Mouse (Mus musculus) stomach, adult 2 months (tissue): Measurements from ENCODE around the gene Pcyt2. TPM values are rescaled to one million over a fixed set of nuclear protein-coding genes. Genes with fewer than 3 reads are reported as not detected.

ENCODE experiments used
- polyA plus RNA-seq: library from polyadenylated mRNA; depleted of rRNA; stranded (reverse); fragments of >200 nt; gene quantifications from 2 replicates; pipeline ENCODE4 v1.2.3, GENCODE M21; 2012; rRNA removed

Pcyt2 gene
- 138 and 161 TPM in 2 replicates for polyA plus RNA-seq

DNA sequence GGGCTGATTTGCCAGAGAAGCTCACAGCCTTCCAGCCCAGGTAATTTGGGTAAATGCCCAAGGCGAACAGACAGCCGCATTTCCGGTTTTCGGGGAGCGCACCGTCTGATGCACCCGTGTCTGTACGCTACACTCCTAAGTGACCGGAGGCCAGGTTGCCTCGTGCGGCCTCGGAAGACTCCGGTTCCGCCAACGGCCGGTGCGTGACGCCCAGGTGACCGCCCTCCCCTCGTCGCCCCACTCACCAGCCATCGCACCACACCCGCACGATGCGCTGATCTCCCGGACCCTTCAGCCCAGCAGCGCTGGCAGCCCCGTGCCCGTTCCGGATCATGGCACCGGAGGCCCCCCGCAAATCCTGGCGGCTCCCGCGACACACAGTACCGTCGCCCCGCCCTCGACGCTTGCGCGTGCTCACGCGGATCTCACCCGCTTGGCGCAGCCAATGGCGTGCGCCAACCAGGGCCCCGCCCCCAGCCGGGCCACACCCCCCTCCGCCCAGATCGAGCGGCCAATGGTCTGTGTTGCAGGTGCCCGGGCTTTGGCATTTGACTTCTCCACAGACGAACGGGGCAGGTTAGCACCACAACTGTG lies at the start of gene Pcyt2:
Gene Pcyt2 (minus strand): TSS at position 418 of the 594 bp plus-strand sequence.

DNA sequence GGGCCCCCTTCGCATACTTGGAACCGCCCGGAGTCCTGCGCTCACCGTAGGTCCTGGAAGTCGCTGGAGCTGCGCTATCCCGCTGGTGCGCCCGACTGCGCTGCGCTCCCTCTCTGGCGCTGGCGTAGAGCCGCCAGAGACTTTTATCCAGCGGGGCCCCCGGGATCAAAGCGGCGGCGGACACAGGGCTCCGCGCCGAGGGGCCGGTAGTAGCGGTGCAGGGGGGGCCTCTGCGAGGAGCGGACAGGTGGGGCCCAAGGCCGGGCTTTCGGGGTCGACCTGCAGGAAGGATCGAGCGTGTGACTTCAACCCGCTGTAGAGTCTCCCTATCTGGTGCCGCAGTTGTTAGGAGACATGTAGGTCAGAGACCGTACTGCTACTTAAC lies 43.3 kb upstream of the Pcyt2 start, which contains the start of gene Notum:
Gene Notum (minus strand): TSS at position 100 of the 385 bp plus-strand sequence.

DNA sequence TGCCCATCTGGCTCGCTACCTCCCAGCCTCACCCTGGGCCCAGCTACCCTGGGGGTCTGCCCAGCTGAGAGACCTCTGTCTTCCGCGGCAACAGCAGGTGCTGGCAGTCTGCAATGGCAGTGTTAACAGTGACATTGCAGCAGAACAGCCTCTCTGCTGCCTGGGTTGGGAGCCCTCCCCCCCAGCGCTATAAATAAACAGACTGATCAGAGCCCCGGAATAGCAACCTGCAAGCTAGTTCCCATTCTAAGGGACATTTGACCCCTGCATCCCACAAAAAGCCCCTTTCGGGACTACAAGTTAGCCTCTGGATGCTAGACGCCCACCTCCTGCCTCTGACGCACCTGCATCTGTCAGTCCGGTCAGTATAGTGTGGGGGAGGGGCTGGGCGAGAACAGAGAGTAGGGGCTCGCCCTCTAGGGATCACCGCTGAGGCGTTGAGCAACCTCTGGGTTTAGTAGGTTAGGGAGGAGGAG lies 30.3 kb upstream of the Pcyt2 start, which contains the start of gene Myadml2:
Gene Myadml2 (minus strand): TSS at position 158 of the 476 bp plus-strand sequence.

DNA sequence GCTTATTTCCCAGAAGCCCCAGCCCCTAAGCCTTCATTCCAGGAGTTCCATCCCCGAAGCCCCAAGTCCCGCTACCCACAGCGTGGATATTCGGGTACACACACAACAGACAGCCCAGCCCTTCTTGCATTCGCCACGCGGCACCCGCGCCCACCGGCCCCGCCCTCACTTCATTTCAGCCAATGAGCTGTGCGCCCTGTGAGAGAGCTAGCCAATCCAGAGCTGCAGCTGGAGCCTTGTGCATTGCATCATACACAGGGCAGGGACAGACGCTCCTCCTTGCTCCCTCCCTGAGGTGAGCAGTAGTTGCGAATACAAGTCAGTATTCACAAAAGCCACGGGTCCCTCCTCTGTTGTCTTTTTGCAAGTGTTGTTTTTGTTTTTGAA lies 25.9 kb upstream of the Pcyt2 start, which contains the start of gene Pycr1:
Gene Pycr1 (minus strand): TSS at position 169 of the 387 bp plus-strand sequence.

DNA sequence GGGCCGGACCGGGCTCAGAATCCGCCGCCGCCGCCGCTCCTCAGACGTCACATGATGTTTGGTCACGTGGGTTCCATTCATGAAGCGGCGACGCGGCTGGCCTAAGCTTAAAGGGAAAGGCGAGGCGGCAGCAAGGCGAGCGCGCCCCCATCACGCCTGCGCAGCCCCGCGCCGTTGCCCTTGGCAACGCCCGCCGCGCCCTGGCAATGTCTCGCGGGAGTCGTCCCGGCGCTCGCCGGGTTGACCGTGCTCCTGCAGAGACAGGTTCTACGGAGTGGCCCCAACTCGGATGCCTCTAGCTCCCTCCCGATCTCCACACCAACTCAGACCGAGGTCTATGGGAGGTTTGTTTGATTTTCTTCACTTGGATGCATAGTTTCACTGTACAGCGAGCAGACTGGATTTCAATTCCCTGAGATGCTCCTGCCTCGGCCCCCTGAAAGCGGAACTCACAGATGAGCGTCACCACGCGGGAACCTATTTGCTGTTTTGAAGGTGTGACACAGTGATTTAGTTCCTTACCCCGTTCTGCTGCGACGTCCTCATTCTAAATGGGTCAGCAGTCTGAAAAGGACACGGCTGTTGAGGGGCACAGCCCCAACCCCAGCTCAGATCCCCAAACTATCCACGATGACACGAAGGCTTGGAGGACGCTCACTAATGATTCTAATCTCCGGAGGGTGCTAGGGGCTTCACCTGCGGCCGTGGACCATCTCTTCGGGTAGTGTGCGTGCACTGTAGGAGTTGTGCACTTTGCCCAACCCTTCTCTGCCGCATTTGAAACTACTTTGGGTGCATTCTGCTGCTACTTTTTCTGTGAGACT lies 16.0 kb upstream of the Pcyt2 start, which contains the start of gene Mafg:
Gene Mafg (minus strand): TSS at position 81 of the 824 bp plus-strand sequence.

DNA sequence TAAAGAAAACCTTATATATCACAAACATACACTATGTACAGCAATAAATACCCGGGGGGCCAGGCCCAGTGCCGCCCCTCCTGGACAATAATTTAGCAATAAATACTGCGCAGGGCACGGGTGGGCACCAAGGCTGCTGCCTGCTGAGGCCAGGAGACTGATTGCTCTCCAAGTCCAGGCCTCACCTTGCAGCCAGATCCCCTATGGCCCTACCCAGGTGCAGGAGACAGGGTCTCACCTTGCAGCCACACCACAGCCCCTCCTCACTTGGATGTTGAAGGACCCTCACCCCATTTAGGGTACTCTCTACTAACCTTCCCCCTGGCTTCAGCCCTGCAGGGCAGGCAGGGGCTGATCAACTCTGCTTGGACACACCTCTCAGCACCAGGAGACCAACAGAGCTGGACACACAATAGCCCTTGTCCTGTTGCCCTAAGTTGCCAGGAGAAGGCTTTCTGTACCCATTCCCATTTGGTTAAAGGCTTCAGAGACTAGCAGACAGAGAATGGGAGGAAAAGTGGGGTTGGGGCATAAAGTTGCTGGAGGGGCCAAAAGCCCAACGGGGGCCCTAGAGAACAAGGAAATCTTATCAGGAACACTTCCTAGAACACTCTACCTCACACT lies 7.5 kb upstream of the Pcyt2 start, which contains the start of gene Sirt7:
Gene Sirt7 (minus strand): TSS at position 89 of the 624 bp plus-strand sequence.

DNA sequence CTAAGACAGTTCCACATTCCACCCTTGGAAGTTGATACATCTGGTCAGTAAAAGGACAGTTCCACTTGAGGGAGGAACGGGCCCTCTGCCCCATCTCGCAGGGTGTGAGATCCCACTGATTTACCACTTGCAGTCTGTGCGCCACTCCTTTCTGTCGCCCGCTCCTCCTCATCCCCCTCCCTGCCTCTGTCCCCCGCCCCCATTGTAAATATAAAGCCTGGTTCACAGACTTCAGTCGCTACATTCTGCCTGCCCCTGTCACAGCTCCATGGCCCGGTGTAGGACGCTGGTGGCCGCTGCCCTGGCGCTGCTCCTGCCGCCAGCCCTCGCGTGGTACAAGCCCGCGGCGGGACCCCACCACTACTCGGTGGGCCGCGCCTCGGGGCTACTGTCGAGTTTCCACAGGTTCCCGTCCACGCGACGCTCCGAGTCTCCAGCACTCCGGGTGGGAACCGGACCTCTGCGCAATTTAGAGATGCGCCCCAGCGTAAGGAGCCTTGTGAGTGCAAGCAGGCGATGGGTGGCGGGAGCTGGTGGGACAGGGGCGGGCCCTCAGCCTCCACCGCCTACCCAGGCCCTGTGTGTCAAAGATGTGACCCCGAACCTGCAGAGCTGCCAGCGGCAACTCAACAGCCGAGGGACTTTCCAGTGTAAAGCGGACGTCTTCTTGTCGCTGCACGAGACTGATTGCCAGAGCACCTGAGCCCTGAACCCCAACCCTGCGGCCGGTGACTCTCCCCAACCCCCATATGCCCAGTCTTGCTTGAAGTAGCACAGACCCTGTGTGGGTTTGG lies 9.3 kb downstream of the Pcyt2 start, which contains the start of gene Npb:
Gene Npb (plus strand): TSS at position 237 of the 794 bp plus-strand sequence.

DNA sequence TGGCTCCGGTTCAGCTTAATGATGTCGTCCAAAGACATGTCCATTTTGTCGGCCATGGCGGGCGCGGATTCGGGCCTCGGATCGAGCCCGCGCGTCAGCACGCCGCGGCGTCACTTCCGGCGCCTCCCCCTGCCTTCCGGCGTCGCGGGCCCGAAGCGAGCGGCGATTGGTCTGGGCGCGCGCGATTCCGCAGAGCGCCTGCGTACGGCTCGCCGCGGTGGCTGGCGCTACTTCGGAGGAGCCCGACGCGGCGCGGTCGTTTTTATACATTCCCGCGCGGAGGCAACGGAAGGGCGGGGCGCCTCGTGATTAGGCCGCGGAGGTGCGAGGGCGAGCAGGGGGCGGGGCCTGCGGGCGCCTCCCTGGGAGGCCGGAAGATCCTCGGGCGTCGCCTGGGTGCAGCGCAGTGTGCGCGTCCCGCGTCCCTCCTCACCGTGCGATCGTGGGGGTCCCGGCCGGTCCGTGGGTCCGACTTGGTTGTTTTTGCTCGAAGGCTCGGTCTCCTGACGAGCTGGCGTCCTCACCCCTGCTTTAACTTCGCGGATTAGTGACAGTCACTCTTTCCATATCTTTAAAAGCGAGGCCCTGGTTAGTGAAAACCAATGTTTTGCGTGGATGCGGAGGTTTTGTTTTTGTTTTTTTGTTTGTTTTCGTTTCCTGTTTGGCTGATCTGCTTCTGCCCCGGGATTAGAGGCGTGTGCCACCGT lies 19.3 kb downstream of the Pcyt2 start, which contains the start of the genes Alyref and Anapc11:
Gene Alyref (minus strand): TSS at position 83 of the 707 bp plus-strand sequence.
Gene Anapc11 (plus strand): TSS at position 139 of the 707 bp plus-strand sequence.

DNA sequence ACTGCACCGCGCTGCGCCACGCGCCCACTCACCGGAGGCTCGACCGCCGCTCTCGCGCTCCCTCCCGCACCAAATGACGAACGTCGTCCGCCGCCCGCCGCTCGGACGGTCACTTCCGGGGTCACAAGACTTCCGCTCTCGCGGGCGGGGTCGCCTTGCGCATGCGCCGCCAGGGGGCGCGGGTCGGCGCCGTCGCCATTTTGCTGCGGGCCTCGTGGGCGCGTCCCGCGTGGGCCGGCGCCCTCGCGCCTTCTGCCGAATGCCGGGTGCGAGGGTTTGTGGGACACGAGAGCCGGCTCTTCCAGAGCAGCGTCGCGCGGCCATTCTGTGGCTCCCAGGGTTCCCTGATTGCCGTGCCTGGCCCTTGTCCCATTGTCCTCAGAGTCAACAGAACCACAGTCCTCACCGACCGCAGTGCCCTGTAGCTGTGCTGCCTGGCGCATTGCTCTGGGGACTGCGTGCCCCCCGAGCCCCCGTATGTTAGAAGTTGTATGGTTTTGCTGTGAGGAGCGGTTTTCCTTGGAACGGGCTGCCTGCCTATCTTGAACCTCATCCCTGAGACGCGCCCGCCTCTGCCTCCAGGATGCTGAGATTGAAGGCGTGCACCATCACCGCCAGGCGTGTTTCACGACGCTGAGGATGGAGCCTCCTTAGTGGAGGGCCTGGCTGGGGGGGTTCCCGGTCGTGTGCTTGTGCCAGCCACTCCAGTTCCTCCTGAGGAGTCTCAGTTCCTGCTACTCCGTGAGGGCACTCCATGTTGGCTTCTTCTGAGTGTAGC lies 36.1 kb downstream of the Pcyt2 start, which contains the start of gene Arhgdia:
Gene Arhgdia (minus strand): TSS at position 135 of the 778 bp plus-strand sequence.

DNA sequence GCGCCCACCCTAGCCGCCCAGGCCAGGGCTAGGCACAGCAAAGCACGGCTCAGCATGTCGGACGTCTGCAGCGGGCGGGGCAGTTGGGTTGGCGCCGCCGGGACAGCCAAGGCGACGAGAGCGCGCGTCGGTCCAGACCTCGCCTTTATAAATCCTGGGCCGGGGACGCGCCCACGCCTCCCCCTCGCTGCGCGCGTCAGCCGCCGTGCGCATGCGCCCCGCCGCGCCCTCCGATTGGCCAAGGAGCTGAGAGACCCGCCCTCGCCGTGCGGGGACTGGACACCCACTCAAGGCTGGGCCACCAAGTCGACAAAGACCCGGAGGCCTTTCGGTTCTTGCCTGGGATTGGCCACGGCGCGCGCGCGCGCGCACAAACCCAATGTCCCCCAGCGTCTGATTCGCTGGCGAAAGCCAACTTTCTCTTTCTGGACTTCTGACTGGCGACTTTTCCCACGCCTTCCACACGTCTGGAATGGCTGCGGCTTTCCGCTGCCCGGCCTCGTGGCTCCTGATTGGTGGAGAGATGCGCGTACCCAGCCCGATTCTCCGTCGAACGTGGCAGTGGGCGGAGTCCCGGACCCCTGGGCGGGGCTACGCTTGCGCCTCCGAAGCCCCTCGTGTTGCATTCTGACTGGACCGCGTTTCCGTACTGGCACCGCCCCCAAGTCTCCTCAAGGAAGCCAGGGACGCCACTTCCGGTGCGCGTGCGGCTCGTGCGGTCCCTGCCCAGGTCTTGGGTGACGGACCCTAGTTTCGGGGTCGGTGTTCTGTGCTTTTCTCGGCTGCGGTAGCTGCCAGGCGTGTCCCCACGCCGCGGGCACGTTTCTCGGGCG lies 44.8 kb downstream of the Pcyt2 start, which contains the start of gene P4hb:
Gene P4hb (minus strand): TSS at position 502 of the 833 bp plus-strand sequence.

Other genes starting within 250 kb of the Pcyt2 start
- gene Faap100, start 239.2 kb downstream of the Pcyt2 start, polyA plus RNA-seq, result 31.6 and 51.6 TPM in 2 replicates
- gene Nploc4, start 180.2 kb downstream of the Pcyt2 start, polyA plus RNA-seq, result 28.8 and 32.2 TPM in 2 replicates
- not detected in 2 replicates for gene Tspan10, start 175.3 kb downstream of the Pcyt2 start, polyA plus RNA-seq
- 0.18 and 0.35 TPM in 2 replicates for gene Pde6g, start 164.4 kb downstream of the Pcyt2 start, polyA plus RNA-seq
- gene Oxld1, start 159.9 kb downstream of the Pcyt2 start, polyA plus RNA-seq, result 15.7 and 34.1 TPM in 2 replicates
- 3.0 and 4.9 TPM in 2 replicates for gene Ccdc137, start 159.8 kb downstream of the Pcyt2 start, polyA plus RNA-seq
- 7.5 and 11.8 TPM in 2 replicates for gene Arl16, start 150.3 kb downstream of the Pcyt2 start, polyA plus RNA-seq
- 83.7 and 108 TPM in 2 replicates for gene Mrpl12, start 133.3 kb downstream of the Pcyt2 start, polyA plus RNA-seq
- 158 and 235 TPM in 2 replicates for gene Slc25a10, start 126.1 kb downstream of the Pcyt2 start, polyA plus RNA-seq
- 0.55 and 0.69 TPM in 2 replicates for gene Gcgr, start 87.2 kb downstream of the Pcyt2 start, polyA plus RNA-seq
- gene Mcrip1, start 68.2 kb downstream of the Pcyt2 start, polyA plus RNA-seq, result 40.9 and 56.7 TPM in 2 replicates
- gene Ppp1r27, start 66.8 kb downstream of the Pcyt2 start, polyA plus RNA-seq, result 1.6 and 1.8 TPM in 2 replicates
- gene P4hb, start 44.7 kb downstream of the Pcyt2 start, polyA plus RNA-seq, result 153 and 166 TPM in 2 replicates
- gene Arhgdia, start 36.3 kb downstream of the Pcyt2 start, polyA plus RNA-seq, result 426 and 509 TPM in 2 replicates
- gene Alyref, start 19.6 kb downstream of the Pcyt2 start, polyA plus RNA-seq, result 5.8 and 8.6 TPM in 2 replicates
- gene Anapc11, start 19.5 kb downstream of the Pcyt2 start, polyA plus RNA-seq, result 72.4 and 94.8 TPM in 2 replicates
- 58.0 and 94.3 TPM in 2 replicates for gene Npb, start 9.5 kb downstream of the Pcyt2 start, polyA plus RNA-seq
- gene Sirt7, start 7.3 kb upstream of the Pcyt2 start, polyA plus RNA-seq, result 51.2 and 54.2 TPM in 2 replicates
- 21.0 and 21.3 TPM in 2 replicates for gene Mafg, start 15.7 kb upstream of the Pcyt2 start, polyA plus RNA-seq
- 29.3 and 57.1 TPM in 2 replicates for gene Pycr1, start 25.8 kb upstream of the Pcyt2 start, polyA plus RNA-seq
- 0.97 and 1.2 TPM in 2 replicates for gene Myadml2, start 30.2 kb upstream of the Pcyt2 start, polyA plus RNA-seq
- gene Notum, start 43.2 kb upstream of the Pcyt2 start, polyA plus RNA-seq, result 1.1 and 1.4 TPM in 2 replicates
- 70.2 and 73.5 TPM in 2 replicates for gene Aspscr1, start 55.0 kb upstream of the Pcyt2 start, polyA plus RNA-seq
- gene Cenpx, start 95.8 kb upstream of the Pcyt2 start, polyA plus RNA-seq, result 41.1 and 48.0 TPM in 2 replicates
- gene Lrrc45, start 96.0 kb upstream of the Pcyt2 start, polyA plus RNA-seq, result 13.7 and 15.6 TPM in 2 replicates
- 7.0 and 10.6 TPM in 2 replicates for gene Rac3, start 103.5 kb upstream of the Pcyt2 start, polyA plus RNA-seq
- gene Dcxr, start 109.3 kb upstream of the Pcyt2 start, polyA plus RNA-seq, result 54.6 and 59.7 TPM in 2 replicates
- gene Cbr2, start 114.2 kb upstream of the Pcyt2 start, polyA plus RNA-seq, result 69.9 and 82.3 TPM in 2 replicates
- 0.87 and 18.1 TPM in 2 replicates for gene Hmga1b, start 144.9 kb upstream of the Pcyt2 start, polyA plus RNA-seq
- 36.8 and 56.8 TPM in 2 replicates for gene Rfng, start 166.3 kb upstream of the Pcyt2 start, polyA plus RNA-seq
- 65.1 and 81.6 TPM in 2 replicates for gene Gps1, start 166.3 kb upstream of the Pcyt2 start, polyA plus RNA-seq
- gene Dus1l, start 178.5 kb upstream of the Pcyt2 start, polyA plus RNA-seq, result 16.7 and 20.0 TPM in 2 replicates
- 320 and 400 TPM in 2 replicates for gene Fasn, start 206.6 kb upstream of the Pcyt2 start, polyA plus RNA-seq